Mouse (Mus musculus) lung, postnatal 0 days (tissue): ENCODE measurements around the gene Pcsk5. TPM values are rescaled to one million over a fixed set of nuclear protein-coding genes. Genes with fewer than 3 reads are reported as not detected.
A peak's percentile ranks its signal among the peaks of the same experiment; 100 is the strongest.

ENCODE experiments used
- ATAC-seq: fragments of 200-750 bp; cut with Nextera tagmentation; 2 replicates; pipeline ENCODE4 v1.8.0; 2017; ENCODE audit warnings: moderate library complexity
- DNase-seq: peaks from one replicate; pipeline ENCODE4 v3.0.0-alpha.2; 2016; ENCODE audit warnings: low spot score
- H3K27ac ChIP-seq: fragments of 300-500 bp; sonication (generic); 2 replicates; pipeline ENCODE4 v1.5.1; 2014; ENCODE audit warnings: antibody characterized with exemption, mild to moderate bottlenecking, low read length, mixed read lengths
- H3K27me3 ChIP-seq: fragments of 300-500 bp; sonication (generic); replicated peaks from 2 replicates; pipeline ENCODE4 v1.6.1; 2014; ENCODE audit warnings: low read length, mixed read lengths; ENCODE audit not compliant: insufficient read depth
- H3K36me3 ChIP-seq: fragments of 300-500 bp; sonication (generic); 2 replicates; pipeline ENCODE4 v1.6.1; 2014; ENCODE audit warnings: low read length, mixed read lengths; ENCODE audit not compliant: insufficient read depth
- H3K4me1 ChIP-seq: fragments of 300-500 bp; sonication (generic); 2 replicates; pipeline ENCODE4 v1.6.1; 2014; ENCODE audit warnings: antibody characterized with exemption, low read depth, low read length, mixed read lengths; ENCODE audit not compliant: insufficient read depth
- H3K4me2 ChIP-seq: fragments of 300-500 bp; sonication (generic); replicated peaks from 2 replicates; pipeline ENCODE4 v1.6.1; 2014; ENCODE audit warnings: low read depth, mild to moderate bottlenecking, low read length, moderate library complexity, mixed read lengths
- H3K4me3 ChIP-seq: fragments of 300-500 bp; sonication (generic); 2 replicates; pipeline ENCODE4 v1.5.1; 2014; ENCODE audit warnings: low read depth, low read length
- H3K9ac ChIP-seq: fragments of 300-500 bp; sonication (generic); replicated peaks from 2 replicates; pipeline ENCODE4 v1.6.1; 2014; ENCODE audit warnings: low read depth, mild to moderate bottlenecking
- H3K9me3 ChIP-seq: fragments of 300-500 bp; sonication (generic); 2 replicates; pipeline ENCODE4 v1.6.1; 2016; ENCODE audit warnings: low read length, mixed read lengths
- CTCF ChIP-seq: IDR thresholded peaks from 2 replicates; pipeline ENCODE4 v1.5.1; 2016; ENCODE audit warnings: antibody characterized with exemption, mild to moderate bottlenecking
- EP300 ChIP-seq: IDR thresholded peaks from 2 replicates; pipeline ENCODE4 v1.6.1; 2016; ENCODE audit warnings: antibody characterized with exemption, mild to moderate bottlenecking, control low read depth
- WGBS: fragments of 180-500 bp; shearing (Covaris S2); extraction: QIAGEN DNeasy Blood & Tissue Kit; methylation state at CpG from one replicate; pipeline ENCODE4 v1.1.7; 2014; 5-methylcytosine and 5-hydroxymethylcytosine counted together
- polyA plus RNA-seq: library from polyadenylated mRNA; unstranded; fragments of >200 nt; fragmentation: Nextera tagmentation; extraction: Ambion mirVana; gene quantifications from 2 replicates; pipeline ENCODE4 v1.2.1, GENCODE M21; 2015

Gene Pcsk5
- polyA plus RNA-seq, 1 experiment from 2014 or later = 26.3 TPM

DNA sequence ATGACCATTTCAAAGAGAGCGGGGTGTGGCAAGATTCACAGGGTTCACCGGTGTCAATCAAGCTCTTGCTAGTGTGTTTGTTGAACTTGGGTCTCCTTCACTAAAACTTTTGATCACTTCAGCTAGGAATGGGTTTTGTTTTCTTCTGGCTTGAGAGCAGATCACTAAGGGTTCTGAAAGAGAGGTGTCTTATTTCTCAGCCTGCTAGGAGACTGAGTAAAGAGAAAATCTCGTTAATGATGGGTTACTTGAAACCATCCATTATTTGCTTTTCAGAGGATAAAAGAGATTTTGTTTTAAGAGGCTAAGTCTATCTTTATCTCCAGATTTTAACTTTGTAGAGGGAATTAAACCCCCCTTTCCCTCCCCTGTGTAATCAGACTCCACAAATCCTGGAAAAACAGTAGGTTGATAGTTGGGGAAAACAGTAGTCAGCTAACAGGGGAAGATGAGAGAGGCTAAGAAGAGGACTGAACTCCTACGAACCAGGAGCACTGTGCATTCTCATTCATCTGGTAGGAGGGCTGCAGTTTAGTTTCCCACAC, 424.4 kb downstream of the Pcsk5 start:
- Histone ChIP-seq H3K4me2 (no peak overlapping the region), H3K4me1 (no peaks in the 10 kb centered on the region), H3K27me3 (no peaks in the 10 kb centered on the region), H3K9ac (no peak overlapping the region), H3K36me3 (no peaks in the 10 kb centered on the region), H3K9me3 (no peaks in the 10 kb centered on the region), H3K4me3 (no peak overlapping the region), H3K27ac (no peak overlapping the region)
- DNase-seq (no peak), ATAC-seq (no peak)
- WGBS = 43% methylated on average over 4 of the region's 4 CpGs
- TF ChIP-seq CTCF (no peak), EP300 (no peak)

DNA sequence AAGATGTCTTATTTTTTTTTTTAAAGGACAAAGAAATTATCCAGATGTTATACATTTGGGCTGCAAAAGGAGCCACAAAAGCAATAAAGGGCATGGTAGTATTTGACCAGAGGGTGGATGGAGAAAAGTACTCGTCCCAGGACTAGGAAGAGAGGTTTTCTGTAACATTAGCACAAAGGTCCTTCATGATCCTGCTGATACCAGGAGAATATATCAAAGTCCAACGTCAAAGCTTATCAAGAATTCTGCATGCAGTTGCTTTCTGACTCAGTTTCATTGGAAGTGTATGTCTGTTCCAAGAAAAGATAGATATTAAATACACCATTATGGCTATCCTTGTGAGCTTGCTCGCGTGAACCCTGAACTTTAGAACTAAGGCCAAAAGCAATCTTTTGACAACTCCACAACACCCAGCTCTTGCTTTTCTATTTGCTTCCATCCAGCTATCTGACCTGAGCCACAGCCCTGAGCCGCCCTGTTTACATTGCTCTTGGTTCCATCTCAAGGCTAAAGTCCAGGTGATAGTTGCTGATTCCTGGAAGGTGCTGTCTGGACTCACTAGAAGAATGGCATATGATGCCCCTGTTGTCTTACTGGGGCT, 426.9 kb downstream of the Pcsk5 start:
- H3K4me2 ChIP-seq = no peak overlapping the region
- H3K9me3 ChIP-seq = no peaks in the 10 kb centered on the region
- no peaks in the 10 kb centered on the region for H3K27me3 ChIP-seq
- H3K4me1 ChIP-seq = no peaks in the 10 kb centered on the region
- no peak overlapping the region for H3K27ac ChIP-seq
- DNase-seq (no peak), ATAC-seq (no peak)
- H3K9ac ChIP-seq = no peak overlapping the region
- TF ChIP-seq CTCF (no peak), EP300 (no peak)
- H3K4me3 ChIP-seq = no peak overlapping the region
- WGBS = 69% methylated on average over 5 of the region's 5 CpGs
- H3K36me3 ChIP-seq = no peaks in the 10 kb centered on the region

DNA sequence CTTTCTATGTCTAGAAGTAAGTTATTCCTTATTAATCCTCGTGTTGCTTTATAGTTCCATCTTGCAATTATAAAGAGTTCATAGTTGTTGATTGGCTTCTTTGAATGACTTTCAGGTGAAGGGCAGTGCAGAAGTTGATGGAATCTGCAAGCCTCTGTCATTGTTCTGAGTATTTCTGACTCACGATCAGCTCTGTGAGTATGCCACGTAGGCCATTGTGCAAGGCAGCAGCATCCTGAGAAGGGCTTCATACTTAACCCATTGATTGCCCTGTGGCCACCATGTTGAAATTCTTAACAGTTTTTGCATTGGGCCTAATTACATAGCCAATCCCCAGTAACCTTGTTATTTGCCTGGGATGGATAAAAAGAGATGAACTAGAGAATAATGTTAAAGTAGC, 428.1 kb downstream of the Pcsk5 start:
- no peak overlapping the region for H3K9ac ChIP-seq
- ATAC-seq = no peak
- no peak overlapping the region for H3K27ac ChIP-seq
- no peak overlapping the region for H3K4me2 ChIP-seq
- no peaks in the 10 kb centered on the region for H3K27me3 ChIP-seq
- WGBS = 54% methylated on average over 3 of the region's 3 CpGs
- no peaks in the 10 kb centered on the region for H3K4me1 ChIP-seq
- no peaks in the 10 kb centered on the region for H3K36me3 ChIP-seq
- no peaks in the 10 kb centered on the region for H3K9me3 ChIP-seq
- DNase-seq = no peak
- no peak overlapping the region for H3K4me3 ChIP-seq
- TF ChIP-seq EP300 (no peak), CTCF (no peak)

GRCm38 (mm10) chr19:17408591-17408990, 428.8 kb downstream of the Pcsk5 start:
- H3K4me1 ChIP-seq = no peaks in the 10 kb centered on the region
- TF ChIP-seq EP300 = no peak
- TF ChIP-seq CTCF = no peak
- H3K27ac ChIP-seq = no peak overlapping the region
- no peak overlapping the region for H3K9ac ChIP-seq
- DNase-seq (no peak), ATAC-seq (no peak)
- H3K4me2 ChIP-seq = no peak overlapping the region
- no peaks in the 10 kb centered on the region for H3K9me3 ChIP-seq
- no peaks in the 10 kb centered on the region for H3K27me3 ChIP-seq
- H3K4me3 ChIP-seq = no peak overlapping the region
- no peaks in the 10 kb centered on the region for H3K36me3 ChIP-seq

DNA sequence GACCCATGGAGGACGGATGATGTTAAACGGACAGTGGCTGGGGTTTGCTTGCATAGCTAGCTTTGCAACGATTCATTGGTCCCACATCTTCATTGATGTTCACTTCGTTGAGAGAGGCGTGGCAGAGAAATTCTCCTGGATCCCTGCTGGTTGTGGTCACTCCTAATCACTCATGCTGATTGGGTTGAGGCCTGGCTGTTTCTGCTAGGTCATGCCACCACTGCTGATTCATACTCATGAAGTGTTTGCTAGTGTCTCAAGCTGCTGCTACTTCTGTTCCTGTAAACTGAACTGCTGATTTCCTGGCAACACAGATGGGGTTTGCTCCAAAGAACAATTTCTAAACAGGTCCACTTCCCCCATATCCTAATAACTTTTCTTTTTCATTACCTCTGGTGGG, 430.6 kb downstream of the Pcsk5 start:
- Histone ChIP-seq H3K9me3 (no peaks in the 10 kb centered on the region), H3K36me3 (no peaks in the 10 kb centered on the region), H3K4me3 (no peak overlapping the region), H3K9ac (no peak overlapping the region), H3K4me1 (no peaks in the 10 kb centered on the region), H3K4me2 (no peak overlapping the region), H3K27me3 (no peaks in the 10 kb centered on the region), H3K27ac (no peak overlapping the region)
- WGBS = 86% methylated on average over 5 of the region's 5 CpGs
- ATAC-seq (no peak), DNase-seq (no peak)
- TF ChIP-seq EP300 (no peak), CTCF (no peak)

- DNase-seq = no peak
- Histone ChIP-seq H3K4me3 (no peak overlapping the region), H3K27me3 (no peaks in the 10 kb centered on the region), H3K9me3 (no peaks in the 10 kb centered on the region), H3K9ac (no peak overlapping the region), H3K36me3 (0 out of 2 replicates have a peak, but pooled peaks cover 3% of the 10 kb centered on the region), H3K27ac (no peak overlapping the region), H3K4me2 (no peak overlapping the region), H3K4me1 (no peaks in the 10 kb centered on the region)
- ATAC-seq = no peak
- WGBS = 87% methylated on average over 4 of the region's 4 CpGs
- TF ChIP-seq CTCF (no peak), EP300 (no peak)
Observed at GRCm38 (mm10) chr19:17403175-17403574, 434.3 kb downstream of the Pcsk5 start.

DNA sequence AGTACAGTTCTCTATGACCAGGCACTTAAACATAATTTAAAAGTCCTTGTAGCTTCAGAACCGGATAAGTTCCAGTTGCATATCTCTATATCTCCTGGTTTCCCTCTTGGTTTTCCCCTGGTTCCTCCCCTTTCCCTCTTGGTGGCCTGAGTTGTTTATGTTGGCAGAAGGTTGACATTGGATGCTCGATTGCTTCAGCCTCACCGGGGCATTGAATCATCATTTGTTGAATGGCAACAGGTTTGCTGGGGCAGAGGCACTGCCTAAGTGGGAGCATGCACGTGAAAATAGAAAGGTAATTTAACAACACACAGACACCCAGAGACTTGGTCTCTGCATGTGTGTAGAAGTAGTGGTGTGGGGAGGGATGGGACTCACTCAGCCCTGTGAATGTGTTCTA, 436.9 kb downstream of the Pcsk5 start:
- TF ChIP-seq CTCF = no peak
- no peak for TF ChIP-seq EP300
- H3K9me3 ChIP-seq = no peaks in the 10 kb centered on the region
- H3K4me1 ChIP-seq = no peaks in the 10 kb centered on the region
- no peak overlapping the region for H3K27ac ChIP-seq
- peak; percentile 27 for ATAC-seq
- WGBS = 40% methylated on average over 4 of the region's 4 CpGs
- no peak overlapping the region for H3K4me3 ChIP-seq
- H3K9ac ChIP-seq = no peak overlapping the region
- H3K36me3 ChIP-seq = 0 out of 2 replicates have a peak, but pooled peaks cover 3% of the 10 kb centered on the region
- H3K4me2 ChIP-seq = no peak overlapping the region
- no peak for DNase-seq
- no peaks in the 10 kb centered on the region for H3K27me3 ChIP-seq
